Mouse (Mus musculus) E14TG2a.4 (cell line): ENCODE measurements around the gene Slc16a12.

Experiments
- CTCF ChIP-seq: conservative IDR thresholded peaks from 2 replicates; pipeline ENCODE4 v1.5.1; 2014; ENCODE audit warnings: low read length
- NANOG ChIP-seq: IDR thresholded peaks from 2 replicates; pipeline ENCODE4 v1.6.1; 2014; ENCODE audit warnings: borderline replicate concordance, low read length, mixed read lengths
- POU5F1 ChIP-seq: IDR thresholded peaks from 2 replicates; pipeline ENCODE4 v1.6.1; 2014; ENCODE audit warnings: low read length, borderline replicate concordance

DNA sequence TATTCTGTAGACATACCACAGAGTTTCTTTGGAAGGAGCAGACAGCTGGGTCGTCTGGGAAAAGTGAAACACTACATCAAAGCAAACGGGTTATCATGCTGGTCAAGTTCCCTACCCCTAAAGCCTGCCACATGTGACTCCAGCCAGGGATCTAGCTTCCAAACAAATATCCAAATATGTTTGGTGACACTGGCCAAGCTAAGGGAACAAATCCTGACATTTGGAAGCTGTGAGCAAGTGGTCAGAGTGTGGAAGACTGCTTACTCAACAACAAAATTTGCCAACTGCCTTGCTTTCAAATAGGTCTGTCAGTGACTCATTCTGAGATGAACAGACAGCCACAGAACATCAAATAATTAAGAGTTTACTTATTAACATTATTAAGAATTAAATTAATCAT is 28.6 kb downstream of the Slc16a12 start:
- TF ChIP-seq CTCF: no peak
- no peak for TF ChIP-seq POU5F1
- no peak for TF ChIP-seq NANOG
